Comparison of ENCODE assay signal across 27 mouse cellular contexts in the genomic region with DNA sequence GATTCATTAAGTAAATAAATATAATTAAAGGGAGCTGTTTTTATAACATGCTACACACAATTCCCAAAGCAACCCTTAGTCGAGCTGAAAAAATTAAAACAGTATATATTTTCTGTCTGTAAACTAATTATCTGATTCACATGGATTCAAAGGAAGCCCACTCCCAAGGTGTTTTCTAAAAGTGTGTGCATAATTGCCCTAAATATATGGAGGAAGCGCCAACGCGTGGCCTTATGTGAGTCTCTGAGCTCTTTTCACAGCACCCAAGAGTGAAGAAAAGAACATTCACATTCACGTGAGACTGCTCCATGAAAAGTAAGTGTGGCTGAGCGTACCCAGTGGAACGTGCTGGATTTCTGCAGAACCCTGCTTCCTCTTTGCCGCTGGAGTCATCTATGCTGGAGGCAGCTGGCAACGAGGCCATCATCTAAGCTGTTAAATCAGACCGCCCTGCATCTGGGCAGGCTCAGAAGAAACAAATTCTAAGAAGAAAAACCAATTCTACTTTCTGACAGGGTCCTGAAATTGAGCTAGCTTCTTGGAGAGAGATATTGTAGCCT.
DNase-seq lines count a peak whose midpoint lies in the region; ATAC-seq lines count a peak whose summit lies in the region.
"Had no signal": no experiment of that assay in that cellular context is flagged by ENCODE, and none has a peak within 500 bp of the region (broad histone marks: within the 10 kb centered on the region; RNA-seq: fewer than 3 reads in every experiment).

No protein-coding gene starts in this region.

- H3K4me3 ChIP-seq in embryonic facial prominence, embryonic 14.5 days (ENCODE audit: low read depth, low read length): no peak overlapping the region
- H3K4me3 ChIP-seq in embryonic facial prominence, embryonic 10.5 days: no peak overlapping the region
- no peak overlapping the region for H3K4me3 ChIP-seq in hindbrain, embryonic 15.5 days
- H3K4me3 ChIP-seq in hindbrain, embryonic 11.5 days (ENCODE audit: low read depth, low read length): no peak overlapping the region
- no peak overlapping the region for H3K4me3 ChIP-seq in midbrain, embryonic 11.5 days (ENCODE audit: low read depth, low read length)
- H3K4me3 ChIP-seq in midbrain, embryonic 14.5 days (replicated peaks; ENCODE audit: low read depth, low read length): no peak overlapping the region
- H3K4me3 ChIP-seq: embryonic facial prominence, embryonic 15.5 days; gastrocnemius, adult 2 months; heart, embryonic 12.5 days; heart, embryonic 15.5 days; hindbrain, embryonic 12.5 days had no signal

- no peaks in the 10 kb centered on the region for H3K27me3 ChIP-seq in embryonic facial prominence, embryonic 14.5 days (replicated peaks; ENCODE audit: control insufficient read depth, insufficient read depth, low read length)
- no peaks in the 10 kb centered on the region for H3K27me3 ChIP-seq in embryonic facial prominence, embryonic 10.5 days (replicated peaks; ENCODE audit: low read depth, poor library complexity, severe bottlenecking)
- no peaks in the 10 kb centered on the region for H3K27me3 ChIP-seq in hindbrain, embryonic 15.5 days
- H3K27me3 ChIP-seq in hindbrain, embryonic 11.5 days (ENCODE audit: control insufficient read depth, insufficient read depth, low read length): no peaks in the 10 kb centered on the region
- no peaks in the 10 kb centered on the region for H3K27me3 ChIP-seq in midbrain, embryonic 11.5 days (ENCODE audit: control insufficient read depth, insufficient read depth, low read length)
- no peaks in the 10 kb centered on the region for H3K27me3 ChIP-seq in midbrain, embryonic 14.5 days (ENCODE audit: control insufficient read depth, insufficient read depth, low read length)
- H3K27me3 ChIP-seq: embryonic facial prominence, embryonic 15.5 days; heart, embryonic 12.5 days; heart, embryonic 15.5 days; hindbrain, embryonic 12.5 days had no signal

- no peaks in the 10 kb centered on the region for H3K36me3 ChIP-seq in embryonic facial prominence, embryonic 14.5 days (ENCODE audit: control insufficient read depth, insufficient read depth, low read length)
- no peaks in the 10 kb centered on the region for H3K36me3 ChIP-seq in embryonic facial prominence, embryonic 10.5 days (replicated peaks)
- no peaks in the 10 kb centered on the region for H3K36me3 ChIP-seq in hindbrain, embryonic 15.5 days
- H3K36me3 ChIP-seq in hindbrain, embryonic 11.5 days (ENCODE audit: control insufficient read depth, insufficient read depth, low read length): no peaks in the 10 kb centered on the region
- H3K36me3 ChIP-seq in midbrain, embryonic 11.5 days (ENCODE audit: control insufficient read depth, insufficient read depth, low read length): no peaks in the 10 kb centered on the region
- H3K36me3 ChIP-seq in midbrain, embryonic 14.5 days (ENCODE audit: control insufficient read depth, insufficient read depth, low read length): no peaks in the 10 kb centered on the region
- H3K36me3 ChIP-seq: embryonic facial prominence, embryonic 15.5 days; heart, embryonic 12.5 days; heart, embryonic 15.5 days; hindbrain, embryonic 12.5 days had no signal

- no peak overlapping the region for H3K4me2 ChIP-seq in embryonic facial prominence, embryonic 14.5 days (ENCODE audit: low read depth, low read length)
- no peak overlapping the region for H3K4me2 ChIP-seq in hindbrain, embryonic 15.5 days
- H3K4me2 ChIP-seq in hindbrain, embryonic 11.5 days (replicated peaks; ENCODE audit: low read depth, low read length): no peak overlapping the region
- H3K4me2 ChIP-seq in midbrain, embryonic 11.5 days: no peak overlapping the region
- no peak overlapping the region for H3K4me2 ChIP-seq in midbrain, embryonic 14.5 days (ENCODE audit: low read length)
- H3K4me2 ChIP-seq: embryonic facial prominence, embryonic 15.5 days; heart, embryonic 12.5 days; heart, embryonic 15.5 days; hindbrain, embryonic 12.5 days had no signal

- H3K9ac ChIP-seq in embryonic facial prominence, embryonic 14.5 days (ENCODE audit: low read depth, low read length): no peak overlapping the region
- H3K9ac ChIP-seq in hindbrain, embryonic 15.5 days: no peak overlapping the region
- H3K9ac ChIP-seq in hindbrain, embryonic 11.5 days (ENCODE audit: low read depth, low read length): no peak overlapping the region
- H3K9ac ChIP-seq in midbrain, embryonic 11.5 days (ENCODE audit: low read length): no peak overlapping the region
- no peak overlapping the region for H3K9ac ChIP-seq in midbrain, embryonic 14.5 days (replicated peaks; ENCODE audit: low read length)
- H3K9ac ChIP-seq: embryonic facial prominence, embryonic 15.5 days; heart, embryonic 12.5 days; heart, embryonic 15.5 days; hindbrain, embryonic 12.5 days had no signal

- DNase-seq in embryonic facial prominence, embryonic 14.5 days (ENCODE audit: low spot score): peak; percentile 6
- DNase-seq in embryonic facial prominence, embryonic 10.5 days (ENCODE audit: low spot score): no peak
- no peak for DNase-seq in hindbrain, embryonic 11.5 days (ENCODE audit: low spot score)
- peak; percentile 17 for DNase-seq in midbrain, embryonic 11.5 days (ENCODE audit: low spot score, missing footprints)
- DNase-seq in midbrain, embryonic 14.5 days: no peak
- no peak for DNase-seq in left cerebral cortex, adult 18-20 months (ENCODE audit: low spot score in 2 of 2)
- DNase-seq: adrenal gland, adult 8-10 months; adrenal gland, postnatal 25 days; cerebellum, adult 11-12 months; cerebellum, adult 8-10 months; cerebellum, postnatal 10 days; cerebellum, postnatal 36 days; embryo, embryonic 11 days; gastrocnemius, adult 2 months; gastrocnemius, postnatal 14 days; heart, adult 18-20 months; heart, postnatal 10 days; heart, postnatal 4 days had no signal

- H3K9me3 ChIP-seq in embryonic facial prominence, embryonic 14.5 days (ENCODE audit: control insufficient read depth, low read length): no peaks in the 10 kb centered on the region
- H3K9me3 ChIP-seq in embryonic facial prominence, embryonic 10.5 days: no peaks in the 10 kb centered on the region
- H3K9me3 ChIP-seq in hindbrain, embryonic 15.5 days: no peaks in the 10 kb centered on the region
- no peaks in the 10 kb centered on the region for H3K9me3 ChIP-seq in hindbrain, embryonic 11.5 days (ENCODE audit: control insufficient read depth, low read length)
- H3K9me3 ChIP-seq in midbrain, embryonic 11.5 days (ENCODE audit: control insufficient read depth, low read length): no peaks in the 10 kb centered on the region
- no peaks in the 10 kb centered on the region for H3K9me3 ChIP-seq in midbrain, embryonic 14.5 days (ENCODE audit: control insufficient read depth, low read length)
- H3K9me3 ChIP-seq: embryonic facial prominence, embryonic 15.5 days; heart, embryonic 12.5 days; heart, embryonic 15.5 days; hindbrain, embryonic 12.5 days had no signal

- H3K27ac ChIP-seq in embryonic facial prominence, embryonic 14.5 days (replicated peaks; ENCODE audit: low read depth, low read length): no peak overlapping the region
- H3K27ac ChIP-seq in embryonic facial prominence, embryonic 10.5 days (replicated peaks): no peak overlapping the region
- H3K27ac ChIP-seq in hindbrain, embryonic 15.5 days (replicated peaks): no peak overlapping the region
- H3K27ac ChIP-seq in hindbrain, embryonic 11.5 days (ENCODE audit: low read depth, low read length): no peak overlapping the region
- no peak overlapping the region for H3K27ac ChIP-seq in midbrain, embryonic 11.5 days (ENCODE audit: low read depth, low read length)
- H3K27ac ChIP-seq in midbrain, embryonic 14.5 days (replicated peaks; ENCODE audit: low read depth, low read length): no peak overlapping the region
- H3K27ac ChIP-seq: embryonic facial prominence, embryonic 15.5 days; gastrocnemius, adult 2 months; heart, embryonic 15.5 days; hindbrain, embryonic 12.5 days had no signal

- 78% methylated on average over 10 of the region's 10 CpGs for WGBS in embryonic facial prominence, embryonic 14.5 days
- WGBS in embryonic facial prominence, embryonic 10.5 days: 89% methylated on average over 10 of the region's 10 CpGs
- WGBS in hindbrain, embryonic 15.5 days: 64% methylated on average over 10 of the region's 10 CpGs
- 88% methylated on average over 10 of the region's 10 CpGs for WGBS in hindbrain, embryonic 11.5 days
- 88% methylated on average over 10 of the region's 10 CpGs for WGBS in midbrain, embryonic 11.5 days
- 79% methylated on average over 10 of the region's 10 CpGs for WGBS in midbrain, embryonic 14.5 days

- H3K4me1 ChIP-seq in embryonic facial prominence, embryonic 14.5 days (ENCODE audit: control insufficient read depth, insufficient read depth, low read length): no peaks in the 10 kb centered on the region
- no peaks in the 10 kb centered on the region for H3K4me1 ChIP-seq in embryonic facial prominence, embryonic 10.5 days
- no peaks in the 10 kb centered on the region; the same call in 1 of the 2 replicates for H3K4me1 ChIP-seq in hindbrain, embryonic 15.5 days (replicated peaks)
- H3K4me1 ChIP-seq in hindbrain, embryonic 11.5 days (replicated peaks; ENCODE audit: control insufficient read depth, insufficient read depth, low read length): no peaks in the 10 kb centered on the region
- H3K4me1 ChIP-seq in midbrain, embryonic 11.5 days (ENCODE audit: control insufficient read depth, insufficient read depth, low read length): no peaks in the 10 kb centered on the region
- no peaks in the 10 kb centered on the region for H3K4me1 ChIP-seq in midbrain, embryonic 14.5 days (ENCODE audit: control insufficient read depth, insufficient read depth, low read length)
- H3K4me1 ChIP-seq: embryonic facial prominence, embryonic 15.5 days; heart, embryonic 12.5 days; heart, embryonic 15.5 days; hindbrain, embryonic 12.5 days had no signal

- no peak; the same call in 1 of the 2 replicates for ATAC-seq in embryonic facial prominence, embryonic 14.5 days (ENCODE audit: low read depth)
- ATAC-seq in hindbrain, embryonic 15.5 days (ENCODE audit: low FRiP score, low read depth): peak; percentile 25; the same call in 1 of the 2 replicates
- no peak for ATAC-seq in hindbrain, embryonic 11.5 days (ENCODE audit: low FRiP score)
- no peak for ATAC-seq in midbrain, embryonic 11.5 days (ENCODE audit: low FRiP score)
- no peak for ATAC-seq in midbrain, embryonic 14.5 days (ENCODE audit: low FRiP score, low TSS enrichment)
- ATAC-seq: activated CD4-positive, CD25-positive, alpha-beta regulatory T cell, adult 4 months; forebrain, embryonic 14.5 days; inflammation-experienced regulatory T-cells, adult 6 months; intestine, embryonic 16.5 days had no signal

Comparison
In these comparisons a context has a peak if more than half of its experiments do, and no peak if none do; other contexts are left out.
1. DNase-seq: peak in embryonic facial prominence, embryonic 14.5 days (single experiment) and midbrain, embryonic 11.5 days (single experiment); none in embryonic facial prominence, embryonic 10.5 days (single experiment), hindbrain, embryonic 11.5 days (single experiment), midbrain, embryonic 14.5 days (single experiment) and left cerebral cortex, adult 18-20 months (0 of 2).